Mouse (Mus musculus) spleen, embryonic (tissue): ENCODE results near the gene Gtdc1.

Experiments
- CTCF ChIA-PET: fragments of 350-600 bp; sonication (Branson Sonifier 250); formaldehyde crosslinking; loops from one replicate; lab custom pipeline; 2022; lab: Charles Lee

Gtdc1 gene

GRCm38 (mm10) chr2:44927482-44927811 lies at the start of gene Gtdc1:
Gene Gtdc1 (minus strand): TSS chr2:44927657.
- CTCF ChIA-PET: no interaction called here

GRCm38 (mm10) chr2:44977051-44977450 lies 49.6 kb upstream of the Gtdc1 start:
- CTCF ChIA-PET: no interaction called here

- CTCF ChIA-PET: no interaction called here
Observed at GRCm38 (mm10) chr2:44976484-44976883, 49.0 kb upstream of the Gtdc1 start.

- CTCF ChIA-PET: no interaction called here
Observed at GRCm38 (mm10) chr2:44973828-44974227, 46.4 kb upstream of the Gtdc1 start.

GRCm38 (mm10) chr2:44970087-44970646 lies 42.7 kb upstream of the Gtdc1 start:
- CTCF ChIA-PET: no interaction called here

- CTCF ChIA-PET: no interaction called here
Observed at GRCm38 (mm10) chr2:44969640-44970039, 42.2 kb upstream of the Gtdc1 start.

GRCm38 (mm10) chr2:44969226-44969625 lies 41.8 kb upstream of the Gtdc1 start:
- CTCF ChIA-PET: no interaction called here

GRCm38 (mm10) chr2:44965834-44966555 lies 38.5 kb upstream of the Gtdc1 start:
- CTCF ChIA-PET: no interaction called here

GRCm38 (mm10) chr2:44962620-44963019 lies 35.2 kb upstream of the Gtdc1 start:
- CTCF ChIA-PET: no interaction called here

- CTCF ChIA-PET: no interaction called here
Observed at GRCm38 (mm10) chr2:44961192-44961591, 33.7 kb upstream of the Gtdc1 start.

GRCm38 (mm10) chr2:44960561-44960960 lies 33.1 kb upstream of the Gtdc1 start:
- CTCF ChIA-PET: no interaction called here

- CTCF ChIA-PET: no interaction called here
Observed at GRCm38 (mm10) chr2:44957329-44957797, 29.9 kb upstream of the Gtdc1 start.

GRCm38 (mm10) chr2:44956232-44956631 lies 28.8 kb upstream of the Gtdc1 start:
- CTCF ChIA-PET: no interaction called here

- CTCF ChIA-PET: no interaction called here
Observed at GRCm38 (mm10) chr2:44955506-44955905, 28.0 kb upstream of the Gtdc1 start.

GRCm38 (mm10) chr2:44954180-44954579 lies 26.7 kb upstream of the Gtdc1 start:
- CTCF ChIA-PET: no interaction called here

- CTCF ChIA-PET: no interaction called here
Observed at GRCm38 (mm10) chr2:44952830-44953422, 25.5 kb upstream of the Gtdc1 start.

- CTCF ChIA-PET: no interaction called here
Observed at GRCm38 (mm10) chr2:44951651-44952213, 24.3 kb upstream of the Gtdc1 start.

- CTCF ChIA-PET: no interaction called here
Observed at GRCm38 (mm10) chr2:44944689-44945088, 17.2 kb upstream of the Gtdc1 start.

- CTCF ChIA-PET: no interaction called here
Observed at GRCm38 (mm10) chr2:44930951-44931350, 3.5 kb upstream of the Gtdc1 start.

GRCm38 (mm10) chr2:44928631-44929030 lies 1.2 kb upstream of the Gtdc1 start:
- CTCF ChIA-PET: no interaction called here

- CTCF ChIA-PET: no interaction called here
Observed at GRCm38 (mm10) chr2:44926683-44927481, 575 bp downstream of the Gtdc1 start.

- CTCF ChIA-PET: no interaction called here
Observed at GRCm38 (mm10) chr2:44926167-44926682, 1.2 kb downstream of the Gtdc1 start.
